Mouse (Mus musculus): ENCODE results near the gene Smad3.

GRCm38 (mm10) chr9:63697606-63698005 lies 60.2 kb downstream of the Smad3 start:
- TF ChIP-seq ELF1 (IDR thresholded peaks at IDR 0.05; ENCODE audit: low read depth, low read length) = no peak
- TF ChIP-seq MAX (IDR thresholded peaks at IDR 0.05; ENCODE audit: low read length) = no peak
- TF ChIP-seq POLR2AphosphoS2 (IDR thresholded peaks at IDR 0.05; ENCODE audit: low read length) = no peak
- no peak for TF ChIP-seq SMC3 (IDR thresholded peaks at IDR 0.05; ENCODE audit: low read depth, low read length)
- TF ChIP-seq POLR2A (IDR thresholded peaks at IDR 0.05; ENCODE audit: control insufficient read depth in 1 of 2, insufficient read depth in 1 of 2, low read depth in 1 of 2, low read length in 2 of 2, poor library complexity in 1 of 2) = no peak
- no peak for TF ChIP-seq RAD21 (IDR thresholded peaks at IDR 0.05; ENCODE audit: low read depth, low read length)
- TF ChIP-seq E2F4 (IDR thresholded peaks at IDR 0.05; ENCODE audit: borderline replicate concordance, low read depth, low read length) = no peak
